Mouse (Mus musculus) retina, adult 2 months (tissue): Measurements from ENCODE around the gene Gpr135.
A peak's percentile ranks its signal among the peaks of the same experiment; 100 is the strongest.

Experiments
- DNase-seq: peaks from one replicate; pipeline ENCODE4 v3.0.0-alpha.2; 2012; ENCODE audit warnings: low read depth, low spot score

Gpr135 gene

GRCm38 (mm10) chr12:72070327-72071269 lies at the start of gene Gpr135:
Gene Gpr135, minus strand, starts transcription at chr12:72071125.
- peak; percentile 65 for DNase-seq

GRCm38 (mm10) chr12:72115686-72116345 lies 44.9 kb upstream of the Gpr135 start:
- DNase-seq = no peak

- DNase-seq = no peak
These were observed 44.2 kb upstream of the Gpr135 start for GRCm38 (mm10) chr12:72115126-72115525.

DNA sequence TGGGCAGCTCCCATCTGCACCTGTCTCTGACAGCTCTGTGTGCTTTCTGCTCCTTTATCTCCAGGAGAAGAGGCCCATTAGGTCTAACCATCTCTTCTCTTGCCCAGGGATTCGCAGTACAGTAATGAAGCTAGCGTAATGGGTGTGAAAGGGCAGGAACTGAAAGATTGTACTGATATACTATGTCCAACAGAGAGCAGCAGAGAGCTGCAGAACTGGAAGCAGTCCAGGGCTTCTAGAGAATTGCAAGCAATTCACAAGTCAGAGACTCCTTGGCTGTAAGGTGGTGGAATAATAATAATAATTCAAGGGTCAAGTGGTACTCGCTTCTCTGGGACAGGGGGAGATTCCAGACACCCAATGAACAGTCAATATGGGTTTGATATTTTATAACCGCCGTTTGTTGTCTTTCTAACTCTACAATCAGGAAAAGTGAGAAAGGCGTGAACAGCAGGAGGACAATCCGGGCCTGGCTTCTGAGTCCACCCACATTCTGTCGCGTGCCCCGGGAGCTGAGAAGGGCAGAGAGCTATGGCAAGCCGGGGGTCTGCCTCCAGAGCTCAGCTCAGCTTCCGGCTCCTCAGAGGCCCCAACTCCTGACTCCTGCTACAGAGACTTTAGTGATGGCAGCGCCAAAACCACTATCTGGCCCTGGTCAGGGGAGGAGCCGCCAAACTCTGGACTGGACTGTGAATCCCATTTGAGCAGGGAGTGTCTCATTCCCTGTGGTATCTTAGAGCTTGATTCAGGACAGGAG lies 33.8 kb upstream of the Gpr135 start:
- DNase-seq = peak; percentile 64

DNA sequence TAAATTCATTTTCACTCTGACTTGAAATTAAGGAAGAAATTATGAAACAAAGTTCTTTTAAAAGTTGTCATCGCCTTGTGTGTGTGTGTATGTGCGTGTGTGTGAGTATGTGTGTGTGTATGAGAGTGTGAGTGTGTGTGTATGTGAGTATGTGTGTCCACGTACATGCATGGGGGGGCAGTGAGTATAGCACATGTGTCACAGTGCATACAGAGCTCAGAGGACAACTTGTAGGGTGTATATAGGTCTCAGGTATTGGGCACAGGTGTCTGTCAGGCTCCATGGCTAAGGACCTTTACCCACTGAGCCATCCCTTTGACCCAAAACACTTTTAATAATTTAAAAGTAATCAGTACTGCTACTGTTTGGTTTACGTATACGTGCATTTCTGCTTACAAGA lies 33.1 kb upstream of the Gpr135 start:
- no peak for DNase-seq

- DNase-seq = no peak
These were observed 31.9 kb upstream of the Gpr135 start for GRCm38 (mm10) chr12:72102776-72103175.

- DNase-seq = no peak
These were observed 26.0 kb upstream of the Gpr135 start for GRCm38 (mm10) chr12:72096966-72097365.

- no peak for DNase-seq
These were observed 18.9 kb upstream of the Gpr135 start for GRCm38 (mm10) chr12:72089802-72090201.

- no peak for DNase-seq
These were observed 15.4 kb upstream of the Gpr135 start for GRCm38 (mm10) chr12:72086166-72086825.

GRCm38 (mm10) chr12:72085329-72086165 lies 14.6 kb upstream of the Gpr135 start, which contains the start of the genes L3hypdh and Jkamp:
Gene L3hypdh, minus strand, starts transcription at chr12:72085439.
Gene Jkamp, plus strand, starts transcription at chr12:72085589.
- DNase-seq = peak; percentile 99

DNA sequence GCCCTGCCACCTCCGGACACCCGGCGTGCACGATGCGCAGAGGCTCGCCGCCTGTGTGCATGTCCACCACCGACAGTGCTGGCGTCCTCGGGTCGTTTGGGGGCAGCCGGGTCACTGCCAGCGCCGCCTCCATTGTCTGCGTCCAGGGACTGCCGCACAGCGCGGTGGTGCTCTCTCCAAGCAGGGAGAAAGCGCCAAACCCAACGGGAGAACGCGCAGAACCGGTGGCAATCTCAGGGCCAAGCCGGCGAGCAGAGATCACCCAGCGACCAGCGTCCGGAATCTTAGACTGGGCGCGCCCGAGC lies 14.1 kb upstream of the Gpr135 start:
- DNase-seq = no peak

DNA sequence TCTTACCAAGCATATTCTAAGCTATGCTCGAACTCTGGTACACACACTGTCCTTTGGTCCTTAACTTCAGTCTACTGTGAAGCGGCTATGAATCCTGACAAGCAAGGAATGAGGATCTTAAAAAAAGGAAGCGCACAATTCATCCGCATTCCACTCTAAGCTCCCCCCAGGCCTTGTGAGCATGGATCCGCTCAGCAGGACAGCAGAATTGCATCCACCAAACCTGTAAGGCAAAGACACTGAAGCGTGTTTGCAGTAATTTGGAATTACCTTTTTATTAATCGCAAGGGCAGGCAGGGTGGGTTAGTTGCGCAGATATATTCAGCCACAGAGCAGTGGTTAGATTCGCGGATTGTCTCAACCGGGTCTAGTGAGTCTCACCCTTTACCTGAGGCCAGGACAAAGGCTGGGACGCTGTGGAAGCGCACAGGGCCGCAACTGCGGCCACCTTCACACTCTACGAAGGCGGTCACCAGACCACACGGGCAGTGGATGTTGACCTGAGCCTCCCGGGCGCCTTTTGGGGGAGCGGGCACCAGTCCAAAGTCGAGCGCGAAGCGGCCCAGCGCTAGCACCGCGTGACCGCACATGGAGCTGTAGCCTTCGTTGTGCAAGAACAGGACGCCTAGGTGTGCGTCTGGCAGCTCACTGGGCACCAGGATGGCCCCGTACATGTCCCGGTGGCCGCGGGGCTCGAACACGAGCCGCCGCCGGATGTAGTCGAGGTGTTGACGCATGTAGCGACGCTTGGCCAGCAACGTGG lies 13.5 kb upstream of the Gpr135 start:
- DNase-seq = no peak

DNA sequence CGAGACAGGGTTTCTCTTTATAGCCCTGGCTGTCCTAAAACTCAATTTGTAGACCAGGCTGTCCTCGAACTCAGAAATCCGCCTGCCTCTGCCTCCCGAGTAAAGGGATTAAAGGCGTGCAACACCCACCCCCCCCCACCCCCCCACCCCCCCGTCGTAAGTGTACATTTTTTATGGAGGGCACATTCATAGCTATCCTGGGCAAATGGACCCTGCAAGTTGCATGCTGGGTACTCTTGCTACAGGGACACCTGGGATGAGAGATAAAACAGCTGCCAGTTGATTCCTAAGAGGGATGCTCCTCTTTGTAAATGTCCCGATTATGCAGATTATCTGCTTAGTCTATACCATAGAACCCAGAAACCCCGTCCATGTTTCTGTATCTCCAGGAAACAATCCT lies 12.3 kb upstream of the Gpr135 start:
- DNase-seq = no peak

DNA sequence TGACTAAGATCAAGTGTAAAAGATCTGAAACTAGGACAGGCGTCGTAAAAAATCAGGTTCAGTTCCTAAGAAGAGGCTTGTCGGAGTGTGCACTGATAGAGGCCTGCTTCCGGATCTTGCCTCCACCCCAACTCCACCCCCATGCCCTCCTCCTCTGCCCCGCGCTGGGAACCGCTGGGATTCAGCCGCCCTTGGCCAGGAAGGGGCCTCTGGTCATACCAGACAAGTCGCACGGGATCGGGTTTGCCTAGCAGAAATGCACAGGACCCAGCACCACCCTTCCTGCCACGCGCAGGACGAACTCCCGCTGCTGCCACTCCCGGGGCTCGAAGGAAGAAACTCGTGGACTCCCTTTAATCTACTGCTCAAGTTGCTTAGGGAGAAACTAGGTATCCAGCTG lies 11.4 kb upstream of the Gpr135 start:
- no peak for DNase-seq

GRCm38 (mm10) chr12:72081961-72082360 lies 11.0 kb upstream of the Gpr135 start:
- DNase-seq = no peak

GRCm38 (mm10) chr12:72078248-72078647 lies 7.3 kb upstream of the Gpr135 start:
- no peak for DNase-seq

- no peak for DNase-seq
These were observed 1.1 kb downstream of the Gpr135 start for GRCm38 (mm10) chr12:72069626-72070326.

DNA sequence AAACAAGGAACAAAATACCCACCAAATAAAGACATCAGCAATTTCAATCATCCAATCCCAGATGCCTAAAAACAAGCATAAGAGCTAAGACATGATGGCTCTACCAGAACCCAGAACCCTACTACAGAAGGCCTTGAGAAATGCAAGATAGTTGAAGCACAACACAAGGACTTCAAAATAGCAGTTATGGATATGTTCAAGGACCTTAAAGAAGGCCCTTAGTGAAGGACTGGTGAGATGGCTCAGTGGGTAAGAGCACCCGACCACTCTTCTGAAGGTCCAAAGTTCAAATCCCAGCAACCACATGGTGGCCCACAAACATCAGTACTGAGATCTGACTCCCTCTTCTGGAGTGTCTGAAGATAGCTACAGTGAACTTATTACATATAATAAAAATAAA lies 13.1 kb downstream of the Gpr135 start:
- DNase-seq = no peak

DNA sequence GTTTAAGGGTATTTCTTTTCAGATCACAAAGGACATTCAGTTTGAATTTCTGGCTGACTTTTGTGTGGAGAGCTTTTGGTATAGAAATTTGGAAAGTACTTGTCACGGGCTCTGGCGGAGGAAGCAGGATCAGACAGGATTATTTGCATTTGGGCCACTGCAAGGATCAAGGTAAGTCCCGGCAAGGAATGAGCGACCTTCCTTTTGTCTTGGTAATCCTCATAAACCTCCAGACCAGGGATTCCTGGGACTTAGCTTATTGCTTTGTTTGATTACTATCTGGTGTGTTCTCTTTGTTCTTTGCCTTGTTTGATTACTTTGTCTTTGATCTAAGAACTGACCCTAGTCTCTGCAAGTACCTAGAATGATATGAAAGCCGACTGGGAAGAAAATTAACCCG lies 17.1 kb downstream of the Gpr135 start:
- DNase-seq = peak; percentile 54
